Mouse (Mus musculus): ENCODE data around the gene Gm19935.

- no peak for TF ChIP-seq POLR2A (IDR thresholded peaks at IDR 0.05; ENCODE audit: borderline replicate concordance, extremely low read depth, low read depth, low read length)
- TF ChIP-seq CTCF (IDR thresholded peaks at IDR 0.05; ENCODE audit: insufficient read depth, low read length): no peak
These were observed 12.6 kb upstream of the Gm19935 start for GRCm38 (mm10) chr8:90829825-90830224.
